Mouse (Mus musculus) forebrain, embryonic 11.5 days (tissue): ENCODE measurements around the gene Pcdh15. TPM values are rescaled to one million over a fixed set of nuclear protein-coding genes. Genes with fewer than 3 reads are reported as not detected.

Experiments used
- ATAC-seq: fragments of 200-750 bp; cut with Nextera tagmentation; replicated peaks from 2 replicates; pipeline ENCODE4 v1.8.0; 2017; ENCODE audit warnings: moderate TSS enrichment; ENCODE audit not compliant: low FRiP score
- DNase-seq: peaks from one replicate; pipeline ENCODE4 v3.0.0-alpha.2; 2017; ENCODE audit warnings: low spot score
- H3K27ac ChIP-seq: fragments of 300-500 bp; sonication (generic); 2 replicates; pipeline ENCODE4 v1.5.1; 2014; ENCODE audit warnings: low read depth, low read length
- H3K27me3 ChIP-seq: fragments of 300-500 bp; sonication (generic); 2 replicates; pipeline ENCODE4 v1.6.1; 2014; ENCODE audit warnings: mild to moderate bottlenecking, low read length, mixed read lengths; ENCODE audit not compliant: control insufficient read depth, insufficient read depth
- H3K36me3 ChIP-seq: fragments of 300-500 bp; sonication (generic); 2 replicates; pipeline ENCODE4 v1.6.1; 2014; ENCODE audit warnings: mild to moderate bottlenecking, low read length, moderate library complexity, mixed read lengths; ENCODE audit not compliant: control insufficient read depth, insufficient read depth
- H3K4me1 ChIP-seq: fragments of 300-500 bp; sonication (generic); replicated peaks from 2 replicates; pipeline ENCODE4 v1.6.1; 2014; ENCODE audit warnings: low read length, mixed read lengths; ENCODE audit not compliant: control insufficient read depth, insufficient read depth
- H3K4me2 ChIP-seq: fragments of 300-500 bp; sonication (generic); 2 replicates; pipeline ENCODE4 v1.6.1; 2014; ENCODE audit warnings: low read depth, mild to moderate bottlenecking, low read length, moderate library complexity, mixed read lengths; ENCODE audit not compliant: severe bottlenecking
- H3K4me3 ChIP-seq: fragments of 300-500 bp; sonication (generic); 2 replicates; pipeline ENCODE4 v1.5.1; 2014; ENCODE audit warnings: low read depth, low read length
- H3K9ac ChIP-seq: fragments of 300-500 bp; sonication (generic); 2 replicates; pipeline ENCODE4 v1.6.1; 2014; ENCODE audit warnings: low read length
- H3K9me3 ChIP-seq: fragments of 300-500 bp; sonication (generic); 2 replicates; pipeline ENCODE4 v1.6.1; 2016; ENCODE audit warnings: low read length, mixed read lengths; ENCODE audit not compliant: control insufficient read depth
- WGBS: fragments of 180-500 bp; shearing (Covaris S2); extraction: QIAGEN DNeasy Blood & Tissue Kit; methylation state at CpG from one replicate; pipeline ENCODE4 v1.1.7; 2014; 5-methylcytosine and 5-hydroxymethylcytosine counted together
- polyA plus RNA-seq: library from polyadenylated mRNA; unstranded; fragments of >200 nt; fragmentation: Nextera tagmentation; extraction: Ambion mirVana; gene quantifications from 2 replicates; pipeline ENCODE4 v1.2.1, GENCODE M21; 2014

Pcdh15 gene
- polyA plus RNA-seq, 1 experiment from 2014 or later, result 1.0 TPM

DNA sequence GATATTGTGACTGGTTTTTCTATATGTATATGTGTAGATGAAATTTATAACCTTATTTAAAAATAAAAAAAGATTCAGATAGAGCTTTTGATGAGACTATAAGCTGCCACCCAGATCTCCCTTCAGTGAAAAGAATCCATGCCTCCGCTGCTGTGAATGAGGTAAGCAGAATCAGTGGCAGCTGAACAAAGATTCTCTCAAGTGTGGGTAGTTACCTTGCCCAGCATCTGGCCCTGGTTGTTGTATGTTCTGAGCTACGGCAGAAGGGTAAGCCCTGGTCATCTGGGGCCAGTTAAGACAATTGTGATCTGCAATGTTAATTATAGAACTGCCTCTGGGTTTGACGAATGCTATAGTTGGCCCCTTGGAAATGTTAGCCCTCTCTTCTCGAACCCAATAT, 1316.2 kb downstream of the Pcdh15 start:
- DNase-seq, result no peak
- no peak for ATAC-seq

DNA sequence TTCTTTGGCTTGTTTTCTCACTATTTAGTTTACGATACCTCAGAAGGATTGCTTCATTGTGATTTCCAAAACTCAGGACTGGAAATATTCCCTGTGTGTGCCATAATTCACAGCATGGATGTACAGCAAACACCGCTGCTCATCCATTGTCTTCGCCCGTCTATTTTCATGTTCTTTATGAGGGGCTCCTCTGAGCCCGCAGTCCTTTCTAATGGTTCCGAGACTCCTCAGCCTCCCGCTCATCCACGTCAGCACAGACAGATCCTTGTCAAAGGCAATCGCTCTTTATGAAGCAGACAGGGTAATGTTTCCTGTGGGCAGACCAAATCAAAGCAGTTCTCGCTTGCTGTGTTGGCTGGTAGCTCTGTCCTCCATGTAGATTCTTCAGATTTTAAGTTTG, 1316.8 kb downstream of the Pcdh15 start:
- 85% methylated on average over 10 of the region's 10 CpGs for WGBS

More for the DNA sequence above, 1316.2 kb downstream of the Pcdh15 start:
- Histone ChIP-seq H3K27me3 (no peaks in the 10 kb centered on the region), H3K4me3 (no peak overlapping the region), H3K36me3 (no peaks in the 10 kb centered on the region), H3K4me2 (no peak overlapping the region), H3K9me3 (no peaks in the 10 kb centered on the region), H3K4me1 (no peaks in the 10 kb centered on the region), H3K9ac (no peak overlapping the region), H3K27ac (no peak overlapping the region)
- 61% methylated on average over 4 of the region's 4 CpGs for WGBS

DNA sequence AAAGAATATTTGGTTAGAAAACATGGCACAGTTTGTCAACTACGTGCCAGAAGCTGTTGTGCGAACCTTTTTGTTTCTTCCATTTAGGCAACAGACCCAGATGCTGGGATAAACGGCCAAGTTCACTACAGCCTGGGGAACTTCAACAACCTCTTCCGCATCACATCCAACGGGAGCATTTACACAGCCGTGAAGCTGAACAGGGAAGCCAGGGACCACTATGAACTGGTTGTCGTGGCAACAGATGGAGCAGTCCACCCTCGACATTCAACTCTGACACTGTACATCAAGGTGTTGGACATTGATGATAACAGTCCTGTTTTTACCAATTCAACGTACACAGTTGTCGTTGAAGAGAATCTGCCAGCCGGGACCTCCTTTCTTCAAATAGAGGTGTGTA, 1350.9 kb downstream of the Pcdh15 start:
- H3K27ac ChIP-seq, result no peak overlapping the region

More for the DNA sequence above, 1316.8 kb downstream of the Pcdh15 start:
- no peak overlapping the region for H3K27ac ChIP-seq
- no peak overlapping the region for H3K9ac ChIP-seq
- ATAC-seq (no peak), DNase-seq (no peak)
- H3K4me2 ChIP-seq, result no peak overlapping the region
- no peaks in the 10 kb centered on the region for H3K4me1 ChIP-seq
- no peaks in the 10 kb centered on the region for H3K9me3 ChIP-seq
- H3K27me3 ChIP-seq, result no peaks in the 10 kb centered on the region
- H3K4me3 ChIP-seq, result no peak overlapping the region
- H3K36me3 ChIP-seq, result no peaks in the 10 kb centered on the region

DNA sequence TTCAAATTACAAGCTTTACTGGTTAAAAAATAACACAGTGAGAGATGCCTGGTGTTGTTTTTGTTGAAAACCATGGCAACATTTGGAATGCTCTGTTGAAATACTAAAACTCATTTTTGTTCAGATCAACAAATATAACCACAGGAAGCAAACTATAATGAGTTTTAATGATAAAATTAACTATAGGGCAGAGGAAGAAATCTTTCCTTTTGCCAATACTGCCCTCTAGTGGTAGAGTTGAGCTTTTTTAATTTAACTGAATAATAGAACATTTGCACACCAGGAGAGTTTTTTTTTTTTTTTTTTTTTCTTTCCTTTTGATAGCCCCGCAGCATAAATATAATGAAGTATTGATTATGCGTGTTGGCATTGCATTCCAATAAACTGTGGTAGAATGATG, 1364.8 kb downstream of the Pcdh15 start:
- 0 out of 2 replicates have a peak, but pooled peaks have one; percentile 15 for ATAC-seq
- no peaks in the 10 kb centered on the region for H3K9me3 ChIP-seq
- H3K27me3 ChIP-seq, result no peaks in the 10 kb centered on the region
- no peaks in the 10 kb centered on the region for H3K4me1 ChIP-seq
- H3K4me2 ChIP-seq, result no peak overlapping the region
- no peak overlapping the region for H3K27ac ChIP-seq
- DNase-seq, result no peak
- no peaks in the 10 kb centered on the region for H3K36me3 ChIP-seq
- no peak overlapping the region for H3K9ac ChIP-seq
- 21% methylated on average over 2 of the region's 2 CpGs for WGBS
- no peak overlapping the region for H3K4me3 ChIP-seq

More for the DNA sequence above, 1350.9 kb downstream of the Pcdh15 start:
- no peaks in the 10 kb centered on the region for H3K27me3 ChIP-seq
- ATAC-seq (no peak; the same call in 1 of the 2 replicates), DNase-seq (no peak)
- no peaks in the 10 kb centered on the region for H3K4me1 ChIP-seq
- no peak overlapping the region for H3K4me2 ChIP-seq
- H3K9ac ChIP-seq, result no peak overlapping the region
- no peak overlapping the region for H3K4me3 ChIP-seq
- WGBS, result 85% methylated on average over 11 of the region's 11 CpGs
- H3K36me3 ChIP-seq, result no peaks in the 10 kb centered on the region
- no peaks in the 10 kb centered on the region for H3K9me3 ChIP-seq

DNA sequence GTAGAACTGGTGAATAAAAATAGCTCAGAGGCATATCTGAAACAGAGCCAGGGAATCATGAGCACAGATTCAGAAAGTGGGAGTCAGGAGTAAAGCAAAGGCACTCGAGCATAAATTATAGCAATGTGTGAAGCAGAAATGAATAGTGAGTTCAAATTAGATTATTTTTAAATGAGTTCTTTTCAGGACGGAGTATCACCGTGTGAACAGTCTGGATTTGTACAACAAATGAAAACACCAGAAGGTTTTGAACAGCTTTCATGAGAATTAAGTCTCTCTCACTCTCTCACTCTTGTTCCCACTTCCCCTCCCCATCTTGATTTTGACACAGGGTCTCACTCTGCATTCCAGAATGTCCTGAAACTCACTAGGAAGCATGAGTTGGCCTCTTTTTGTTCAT, 1381.6 kb downstream of the Pcdh15 start:
- DNase-seq (no peak), ATAC-seq (no peak)
- H3K4me1 ChIP-seq, result no peaks in the 10 kb centered on the region
- no peaks in the 10 kb centered on the region for H3K36me3 ChIP-seq
- no peak overlapping the region for H3K9ac ChIP-seq
- no peaks in the 10 kb centered on the region for H3K27me3 ChIP-seq
- H3K4me2 ChIP-seq, result no peak overlapping the region
- H3K27ac ChIP-seq, result no peak overlapping the region
- whole genome bisulfite sequencing, result 80% methylated on average over 3 of the region's 3 CpGs
- H3K4me3 ChIP-seq, result no peak overlapping the region
- H3K9me3 ChIP-seq, result no peaks in the 10 kb centered on the region

DNA sequence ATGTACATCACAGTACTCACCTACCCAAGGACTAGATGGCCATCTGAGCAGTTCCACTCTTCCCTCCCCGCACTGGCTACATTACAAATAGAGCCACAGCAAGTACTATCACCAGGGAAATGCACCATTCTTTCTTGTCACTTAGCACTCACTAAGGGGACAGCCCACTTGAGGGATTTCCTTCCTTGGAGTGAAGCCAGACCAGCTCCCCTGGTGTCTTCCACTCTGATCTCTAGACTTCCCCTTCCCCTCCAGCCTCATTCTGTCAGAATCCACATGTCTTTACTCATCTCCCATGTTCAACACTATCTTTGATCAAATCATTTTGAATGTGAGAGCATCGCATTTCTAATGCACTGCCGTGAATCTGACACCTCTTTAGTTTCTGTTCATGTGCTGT, 1413.2 kb downstream of the Pcdh15 start:
- ATAC-seq, result no peak
- Histone ChIP-seq H3K27ac (no peak overlapping the region), H3K27me3 (no peaks in the 10 kb centered on the region), H3K9ac (no peak overlapping the region), H3K4me3 (no peak overlapping the region), H3K4me2 (no peak overlapping the region), H3K36me3 (no peaks in the 10 kb centered on the region), H3K4me1 (no peaks in the 10 kb centered on the region), H3K9me3 (no peaks in the 10 kb centered on the region)
- no peak for DNase-seq
- 82% methylated on average over 3 of the region's 3 CpGs for WGBS

DNA sequence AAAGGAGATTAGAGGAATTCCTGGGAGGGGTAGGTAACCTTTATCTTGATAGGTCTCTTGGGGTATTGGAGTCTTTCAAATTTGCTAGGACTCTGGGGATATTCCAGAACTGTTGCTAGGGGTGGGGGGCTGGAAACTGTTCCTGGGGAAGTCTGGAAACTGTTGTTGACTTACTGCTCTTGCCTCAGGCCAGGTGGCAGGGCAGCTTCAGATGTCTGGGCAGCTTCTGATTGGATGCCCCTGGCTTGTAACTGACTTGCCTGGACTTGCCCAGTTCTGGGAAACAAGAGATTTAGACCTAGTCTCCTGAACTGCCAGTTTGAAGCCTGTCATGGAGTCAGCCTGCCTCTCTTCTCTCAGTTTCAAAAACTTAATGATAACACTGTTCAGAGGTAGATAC, 1414.6 kb downstream of the Pcdh15 start:
- Histone ChIP-seq H3K9me3 (no peaks in the 10 kb centered on the region), H3K9ac (no peak overlapping the region), H3K27me3 (no peaks in the 10 kb centered on the region), H3K27ac (no peak overlapping the region), H3K36me3 (no peaks in the 10 kb centered on the region), H3K4me2 (no peak overlapping the region), H3K4me3 (no peak overlapping the region), H3K4me1 (no peaks in the 10 kb centered on the region)
- ATAC-seq (no peak), DNase-seq (no peak)

DNA sequence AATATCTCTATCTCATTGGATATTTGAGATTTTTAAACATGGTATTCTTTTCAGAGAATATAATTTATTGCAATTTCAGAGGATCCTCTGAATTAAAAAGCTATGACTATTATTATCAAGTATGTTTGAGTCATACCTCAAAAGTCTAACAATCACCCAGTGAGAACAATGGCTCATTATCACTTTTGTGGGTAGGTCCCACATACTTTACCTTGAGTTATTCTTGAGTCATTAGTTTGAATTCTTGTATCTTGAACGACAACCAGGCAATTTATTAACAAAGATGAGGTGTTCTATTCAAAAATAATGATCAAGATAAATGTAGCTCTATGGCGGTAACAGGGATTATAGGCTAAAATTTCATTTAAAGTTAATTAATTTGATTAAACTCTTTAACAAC, 1439.2 kb downstream of the Pcdh15 start:
- WGBS, result 87% methylated on average over 2 of the region's 2 CpGs
- DNase-seq (no peak), ATAC-seq (no peak)
- no peaks in the 10 kb centered on the region for H3K36me3 ChIP-seq
- no peak overlapping the region for H3K4me3 ChIP-seq
- no peaks in the 10 kb centered on the region for H3K4me1 ChIP-seq
- H3K4me2 ChIP-seq, result no peak overlapping the region
- H3K27me3 ChIP-seq, result no peaks in the 10 kb centered on the region
- H3K9me3 ChIP-seq, result no peaks in the 10 kb centered on the region
- H3K9ac ChIP-seq, result no peak overlapping the region
- H3K27ac ChIP-seq, result no peak overlapping the region

DNA sequence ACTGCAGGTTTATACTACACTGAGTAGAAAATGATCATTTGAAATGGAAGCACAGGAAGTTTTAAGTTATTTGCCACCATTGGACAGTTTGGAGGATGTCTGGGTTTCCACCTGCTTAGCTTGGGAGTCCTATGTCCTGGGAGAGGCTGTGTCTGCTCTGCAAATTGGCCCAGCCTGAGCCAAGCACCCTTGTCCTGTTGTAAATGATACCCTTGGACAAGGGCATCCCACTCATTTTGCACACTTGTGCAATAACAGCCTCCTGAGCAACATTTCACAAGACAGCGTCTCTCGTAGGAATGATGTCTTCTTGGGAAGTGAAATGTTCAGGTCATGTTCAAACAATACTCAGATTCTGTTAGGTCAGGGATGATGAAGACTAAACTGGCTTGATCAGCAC, 1456.2 kb downstream of the Pcdh15 start:
- H3K9me3 ChIP-seq, result no peaks in the 10 kb centered on the region

More for the DNA sequence above, 1456.2 kb downstream of the Pcdh15 start:
- no peak for ATAC-seq
- Histone ChIP-seq H3K4me3 (no peak overlapping the region), H3K27me3 (no peaks in the 10 kb centered on the region), H3K4me2 (no peak overlapping the region), H3K27ac (no peak overlapping the region), H3K4me1 (no peaks in the 10 kb centered on the region), H3K9ac (no peak overlapping the region), H3K36me3 (no peaks in the 10 kb centered on the region)
- WGBS, result 86% methylated on average over 2 of the region's 2 CpGs
- DNase-seq, result no peak
